Mouse (Mus musculus) forebrain, embryonic 11.5 days (tissue): ENCODE measurements at regions not wholly inside any gene's neighbourhood (a gene's known extent, or its start where the extent isn't known, plus 50 kb on each side); places are given as distances from the start of the nearest gene placed in this dataset.

ENCODE experiments used
- ATAC-seq: fragments of 200-750 bp; cut with Nextera tagmentation; replicated peaks from 2 replicates; pipeline ENCODE4 v1.8.0; 2017; ENCODE audit warnings: moderate TSS enrichment; ENCODE audit not compliant: low FRiP score
- DNase-seq: peaks from one replicate; pipeline ENCODE4 v3.0.0-alpha.2; 2017; ENCODE audit warnings: low spot score
- H3K27ac ChIP-seq: fragments of 300-500 bp; sonication (generic); 2 replicates; pipeline ENCODE4 v1.5.1; 2014; ENCODE audit warnings: low read depth, low read length
- H3K27me3 ChIP-seq: fragments of 300-500 bp; sonication (generic); 2 replicates; pipeline ENCODE4 v1.6.1; 2014; ENCODE audit warnings: mild to moderate bottlenecking, low read length, mixed read lengths; ENCODE audit not compliant: control insufficient read depth, insufficient read depth
- H3K36me3 ChIP-seq: fragments of 300-500 bp; sonication (generic); 2 replicates; pipeline ENCODE4 v1.6.1; 2014; ENCODE audit warnings: mild to moderate bottlenecking, low read length, moderate library complexity, mixed read lengths; ENCODE audit not compliant: control insufficient read depth, insufficient read depth
- H3K4me1 ChIP-seq: fragments of 300-500 bp; sonication (generic); replicated peaks from 2 replicates; pipeline ENCODE4 v1.6.1; 2014; ENCODE audit warnings: low read length, mixed read lengths; ENCODE audit not compliant: control insufficient read depth, insufficient read depth
- H3K4me2 ChIP-seq: fragments of 300-500 bp; sonication (generic); 2 replicates; pipeline ENCODE4 v1.6.1; 2014; ENCODE audit warnings: low read depth, mild to moderate bottlenecking, low read length, moderate library complexity, mixed read lengths; ENCODE audit not compliant: severe bottlenecking
- H3K4me3 ChIP-seq: fragments of 300-500 bp; sonication (generic); 2 replicates; pipeline ENCODE4 v1.5.1; 2014; ENCODE audit warnings: low read depth, low read length
- H3K9ac ChIP-seq: fragments of 300-500 bp; sonication (generic); 2 replicates; pipeline ENCODE4 v1.6.1; 2014; ENCODE audit warnings: low read length
- H3K9me3 ChIP-seq: fragments of 300-500 bp; sonication (generic); 2 replicates; pipeline ENCODE4 v1.6.1; 2016; ENCODE audit warnings: low read length, mixed read lengths; ENCODE audit not compliant: control insufficient read depth
- WGBS: fragments of 180-500 bp; shearing (Covaris S2); extraction: QIAGEN DNeasy Blood & Tissue Kit; methylation state at CpG from one replicate; pipeline ENCODE4 v1.1.7; 2014; 5-methylcytosine and 5-hydroxymethylcytosine counted together

GRCm38 (mm10) chr4:26709964-26710363, 363.3 kb upstream of the Manea start:
- Histone ChIP-seq H3K9ac (no peak overlapping the region), H3K9me3 (no peaks in the 10 kb centered on the region), H3K4me2 (no peak overlapping the region), H3K4me3 (no peak overlapping the region), H3K27ac (no peak overlapping the region), H3K36me3 (no peaks in the 10 kb centered on the region), H3K27me3 (no peaks in the 10 kb centered on the region), H3K4me1 (no peaks in the 10 kb centered on the region)
- 88% methylated on average over 1 of the region's 1 CpGs for WGBS
- DNase-seq (no peak), ATAC-seq (no peak)

GRCm38 (mm10) chr4:26695964-26696363, 349.3 kb upstream of the Manea start:
- Histone ChIP-seq H3K27me3 (no peaks in the 10 kb centered on the region), H3K36me3 (no peaks in the 10 kb centered on the region), H3K4me1 (no peaks in the 10 kb centered on the region), H3K9ac (no peak overlapping the region), H3K27ac (no peak overlapping the region), H3K9me3 (no peaks in the 10 kb centered on the region), H3K4me3 (no peak overlapping the region), H3K4me2 (no peak overlapping the region)
- WGBS: 80% methylated on average over 3 of the region's 3 CpGs
- ATAC-seq: no peak
- no peak for DNase-seq
